Mouse (Mus musculus) liver, embryonic 14.5 days (tissue): Measurements from ENCODE around the gene Sycp2l.

Source experiments
- CTCF ChIP-seq: IDR thresholded peaks from 2 replicates; pipeline ENCODE4 v1.5.1; 2016; ENCODE audit warnings: antibody characterized with exemption, low read depth, control low read depth
- EP300 ChIP-seq: IDR thresholded peaks from 2 replicates; pipeline ENCODE4 v1.6.1; 2016; ENCODE audit warnings: antibody characterized with exemption, low read depth

DNA sequence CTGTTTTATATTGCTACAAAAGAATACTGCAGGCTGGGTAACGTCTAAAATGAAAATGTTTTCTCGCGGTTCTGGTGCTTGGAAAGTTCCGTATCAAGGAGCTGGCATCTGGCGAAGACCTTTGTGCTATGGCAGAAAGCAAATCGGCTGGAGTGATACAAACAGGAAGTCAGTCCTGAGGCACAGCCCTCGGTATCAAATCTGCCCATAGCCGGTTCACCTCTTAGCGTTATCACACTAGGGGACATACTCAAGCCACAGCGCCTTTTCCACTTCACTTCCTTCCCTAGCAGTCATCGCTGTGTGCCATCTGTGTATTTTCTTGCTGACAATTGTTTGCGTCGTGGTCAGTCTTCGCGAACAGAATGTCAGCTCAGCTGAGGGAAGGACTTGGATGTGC, 15.8 kb upstream of the Sycp2l start:
- TF ChIP-seq CTCF (no peak), EP300 (no peak)
